Mouse (Mus musculus): ENCODE measurements at regions not wholly inside any gene's neighbourhood (a gene's known extent, or its start where the extent isn't known, plus 50 kb on each side); places are given as distances from the start of the nearest gene placed in this dataset.

- 83% methylated on average over 2 of the region's 2 CpGs for WGBS
- no peak overlapping the region for H3K9ac ChIP-seq (replicated peaks)
- peaks cover 3% of the 10 kb centered on the region; the same call in 1 of the 2 replicates for H3K9me3 ChIP-seq
- no peak overlapping the region for H3K4me2 ChIP-seq
- no peak overlapping the region for H3K27ac ChIP-seq
- H3K4me1 ChIP-seq (replicated peaks): no peaks in the 10 kb centered on the region
- no peaks in the 10 kb centered on the region for H3K36me3 ChIP-seq
- H3K27me3 ChIP-seq: no peaks in the 10 kb centered on the region
- H3K4me3 ChIP-seq (replicated peaks): no peak overlapping the region
- no peak for ATAC-seq (ENCODE audit: insufficient number of reproducible peaks, insufficient read depth, low FRiP score, low TSS enrichment, low read depth)
Measured at GRCm38 (mm10) chr10:3662156-3662555, 78.0 kb upstream of the Plekhg1 start.

- no peak for ATAC-seq (ENCODE audit: insufficient number of reproducible peaks, insufficient read depth, low FRiP score, low TSS enrichment, low read depth)
- H3K4me1 ChIP-seq (replicated peaks): no peaks in the 10 kb centered on the region
- no peak overlapping the region for H3K4me3 ChIP-seq (replicated peaks)
- no peak overlapping the region for H3K9ac ChIP-seq (replicated peaks)
- no peak overlapping the region for H3K27ac ChIP-seq
- no peak overlapping the region for H3K4me2 ChIP-seq
- H3K36me3 ChIP-seq: no peaks in the 10 kb centered on the region
- no peaks in the 10 kb centered on the region for H3K27me3 ChIP-seq
- 52% methylated on average over 1 of the region's 1 CpGs for WGBS
- peaks cover 3% of the 10 kb centered on the region; the same call in 1 of the 2 replicates for H3K9me3 ChIP-seq
Measured at GRCm38 (mm10) chr10:3662571-3662970, 77.6 kb upstream of the Plekhg1 start.

- no peaks in the 10 kb centered on the region for H3K27me3 ChIP-seq
- H3K4me2 ChIP-seq: no peak overlapping the region
- no peak for ATAC-seq (ENCODE audit: insufficient number of reproducible peaks, insufficient read depth, low FRiP score, low TSS enrichment, low read depth)
- H3K27ac ChIP-seq: no peak overlapping the region
- H3K9ac ChIP-seq (replicated peaks): no peak overlapping the region
- peaks cover 3% of the 10 kb centered on the region; the same call in 1 of the 2 replicates for H3K9me3 ChIP-seq
- H3K4me3 ChIP-seq (replicated peaks): no peak overlapping the region
- H3K36me3 ChIP-seq: no peaks in the 10 kb centered on the region
- no peaks in the 10 kb centered on the region for H3K4me1 ChIP-seq (replicated peaks)
Measured at GRCm38 (mm10) chr10:3663296-3663695, 76.9 kb upstream of the Plekhg1 start.

- no peak overlapping the region for H3K9ac ChIP-seq (replicated peaks)
- no peak for ATAC-seq (ENCODE audit: insufficient number of reproducible peaks, insufficient read depth, low FRiP score, low TSS enrichment, low read depth)
- H3K4me3 ChIP-seq (replicated peaks): no peak overlapping the region
- H3K27ac ChIP-seq: no peak overlapping the region
- H3K9me3 ChIP-seq: no peaks in the 10 kb centered on the region
- no peak overlapping the region for H3K4me2 ChIP-seq
- no peaks in the 10 kb centered on the region for H3K4me1 ChIP-seq (replicated peaks)
- no peaks in the 10 kb centered on the region for H3K27me3 ChIP-seq
- no peaks in the 10 kb centered on the region for H3K36me3 ChIP-seq
- 62% methylated on average over 2 of the region's 2 CpGs for WGBS
Measured at GRCm38 (mm10) chr10:3684481-3684880, 55.7 kb upstream of the Plekhg1 start.
